Mouse (Mus musculus): Measurements from ENCODE around the gene Polr1c.

DNA sequence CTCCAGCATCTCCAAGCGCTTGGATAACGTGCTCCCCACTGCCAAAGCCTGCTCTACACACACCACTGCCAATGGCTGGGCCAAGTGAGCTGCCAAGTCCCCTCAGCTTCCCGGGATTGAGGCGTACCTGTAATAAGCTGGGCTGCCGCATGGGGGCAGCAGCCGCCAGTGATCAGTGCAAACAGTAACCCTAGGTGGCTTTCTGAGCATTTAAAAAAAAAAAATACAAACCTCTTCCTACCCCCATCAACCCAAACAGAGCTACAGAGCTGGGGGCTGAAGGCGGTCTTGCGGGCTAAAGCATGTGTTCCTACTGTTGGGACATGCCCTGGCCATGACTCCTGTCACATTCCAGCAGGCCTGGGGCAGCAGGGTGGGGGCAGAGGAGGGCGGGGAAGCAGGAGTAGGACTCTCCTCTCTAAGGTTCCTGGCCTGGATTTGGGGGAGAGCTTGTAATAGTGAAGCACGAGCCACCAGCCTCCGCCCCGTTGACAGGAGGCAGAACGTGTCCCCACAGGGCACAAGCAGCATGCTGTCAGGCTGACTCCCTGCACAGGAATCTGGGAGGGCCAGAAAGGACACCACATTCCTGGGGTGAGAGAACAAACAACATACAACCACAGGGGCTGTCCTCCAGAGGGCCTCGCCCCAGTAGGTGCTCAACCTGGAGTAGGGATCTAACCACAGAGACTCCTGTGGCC, 18.2 kb upstream of the Polr1c start:
- TF ChIP-seq CTCF (IDR thresholded peaks at IDR 0.05; ENCODE audit: low read depth, low read length) (peak; percentile 73), GATA2 (IDR thresholded peaks at IDR 0.05; ENCODE audit: borderline replicate concordance, low read depth, low read length) (no peak), GATA1 (IDR thresholded peaks at IDR 0.05; ENCODE audit: borderline replicate concordance, low read length) (no peak), POLR2AphosphoS5 (IDR thresholded peaks at IDR 0.05; ENCODE audit: insufficient replicate concordance, low read depth, low read length) (no peak)
